Mouse (Mus musculus): ENCODE results near the gene Wbp1l.

Wbp1l gene

GRCm38 (mm10) chr19:46705779-46706495, 107.1 kb downstream of the Wbp1l start:
- no peak for DNase-seq (ENCODE audit: low spot score in 2 of 2)

GRCm38 (mm10) chr19:46706540-46707295, 107.8 kb downstream of the Wbp1l start:
- no peak for DNase-seq (ENCODE audit: low spot score in 2 of 2)
